Mouse (Mus musculus) hindbrain, embryonic 13.5 days (tissue): ENCODE measurements around the gene Cep250. TPM values are rescaled to one million over a fixed set of nuclear protein-coding genes. Genes with fewer than 3 reads are reported as not detected.

Source experiments
- ATAC-seq: fragments of 200-750 bp; cut with Nextera tagmentation; 2 replicates; pipeline ENCODE4 v1.8.0; 2017; ENCODE audit warnings: moderate TSS enrichment; ENCODE audit not compliant: low FRiP score
- H3K27ac ChIP-seq: fragments of 300-500 bp; sonication (generic); 2 replicates; pipeline ENCODE4 v1.5.1; 2015; ENCODE audit warnings: inconsistent platforms, mild to moderate bottlenecking, moderate library complexity
- H3K27me3 ChIP-seq: fragments of 300-500 bp; sonication (generic); 2 replicates; pipeline ENCODE4 v1.6.1; 2015; ENCODE audit warnings: mild to moderate bottlenecking, inconsistent platforms
- H3K36me3 ChIP-seq: fragments of 300-500 bp; sonication (generic); 2 replicates; pipeline ENCODE4 v1.6.1; 2015; ENCODE audit warnings: mild to moderate bottlenecking, inconsistent platforms
- H3K4me1 ChIP-seq: fragments of 300-500 bp; sonication (generic); replicated peaks from 2 replicates; pipeline ENCODE4 v1.6.1; 2015; ENCODE audit warnings: inconsistent platforms
- H3K4me2 ChIP-seq: fragments of 300-500 bp; sonication (generic); 2 replicates; pipeline ENCODE4 v1.6.1; 2015; ENCODE audit warnings: inconsistent platforms, mild to moderate bottlenecking, moderate library complexity
- H3K4me3 ChIP-seq: fragments of 300-500 bp; sonication (generic); 2 replicates; pipeline ENCODE4 v1.5.1; 2015; ENCODE audit warnings: mild to moderate bottlenecking, inconsistent platforms
- H3K9ac ChIP-seq: fragments of 300-500 bp; sonication (generic); 2 replicates; pipeline ENCODE4 v1.6.1; 2015; ENCODE audit warnings: mild to moderate bottlenecking, inconsistent platforms
- H3K9me3 ChIP-seq: fragments of 300-500 bp; sonication (generic); 2 replicates; pipeline ENCODE4 v1.6.1; 2016; ENCODE audit warnings: inconsistent platforms
- WGBS: fragments of 180-500 bp; shearing (Covaris S2); methylation state at CpG from one replicate; pipeline ENCODE4 v1.1.7; 2015; 5-methylcytosine and 5-hydroxymethylcytosine counted together
- polyA plus RNA-seq: library from polyadenylated mRNA; unstranded; fragments of >200 nt; fragmentation: Nextera tagmentation; extraction: Ambion mirVana; gene quantifications from 2 replicates; pipeline ENCODE4 v1.2.1, GENCODE M21; 2015

Cep250 gene
- polyA plus RNA-seq, 1 experiment from 2014 or later: 18.1 TPM

GRCm38 (mm10) chr2:155944685-155945084 is 11.6 kb upstream of the Cep250 start:
- peak overlapping the region; percentile 40; the same call in 1 of the 2 replicates for H3K27ac ChIP-seq
- no peak overlapping the region; the same call in 1 of the 2 replicates for H3K4me3 ChIP-seq
- H3K9me3 ChIP-seq: no peaks in the 10 kb centered on the region
- no peaks in the 10 kb centered on the region for H3K36me3 ChIP-seq
- WGBS: 82% methylated on average over 4 of the region's 4 CpGs
- H3K4me1 ChIP-seq: peaks cover 45% of the 10 kb centered on the region
- peaks cover 6% of the 10 kb centered on the region; the same call in 1 of the 2 replicates for H3K27me3 ChIP-seq
- peak overlapping the region; percentile 20; the same call in 1 of the 2 replicates for H3K9ac ChIP-seq
- peak overlapping the region; percentile 9; the same call in 1 of the 2 replicates for H3K4me2 ChIP-seq
- no peak for ATAC-seq

GRCm38 (mm10) chr2:155945124-155945523 is 11.1 kb upstream of the Cep250 start, which contains the start of gene Gdf5:
Gene Gdf5, minus strand, starts transcription at chr2:155945367.
- peak within 1 kb of the TSS; percentile 40 for H3K27ac ChIP-seq
- H3K27me3 ChIP-seq: peaks cover 6% of the 10 kb centered on the region; the same call in 1 of the 2 replicates
- H3K4me3 ChIP-seq: no peak within 1 kb of the TSS; the same call in 1 of the 2 replicates
- H3K36me3 ChIP-seq: no peaks in the 10 kb centered on the region
- H3K4me2 ChIP-seq: peak within 1 kb of the TSS; percentile 9; the same call in 1 of the 2 replicates
- no peak for ATAC-seq
- H3K9ac ChIP-seq: peak within 1 kb of the TSS; percentile 20; the same call in 1 of the 2 replicates
- H3K9me3 ChIP-seq: no peaks in the 10 kb centered on the region
- WGBS: 52% methylated on average over 13 of the region's 13 CpGs
- H3K4me1 ChIP-seq: peaks cover 50% of the 10 kb centered on the region

GRCm38 (mm10) chr2:155945580-155945979 is 10.7 kb upstream of the Cep250 start:
- H3K27me3 ChIP-seq: peaks cover 6% of the 10 kb centered on the region; the same call in 1 of the 2 replicates
- H3K4me2 ChIP-seq: no peak overlapping the region
- H3K9ac ChIP-seq: no peak overlapping the region
- no peaks in the 10 kb centered on the region for H3K9me3 ChIP-seq
- H3K4me1 ChIP-seq: peaks cover 51% of the 10 kb centered on the region
- ATAC-seq: no peak
- no peaks in the 10 kb centered on the region for H3K36me3 ChIP-seq
- 48% methylated on average over 5 of the region's 5 CpGs for WGBS
- peak overlapping the region; percentile 23; the same call in 1 of the 2 replicates for H3K27ac ChIP-seq
- H3K4me3 ChIP-seq: no peak overlapping the region

GRCm38 (mm10) chr2:155946069-155946468 is 10.2 kb upstream of the Cep250 start:
- no peak overlapping the region for H3K27ac ChIP-seq
- H3K9me3 ChIP-seq: no peaks in the 10 kb centered on the region
- ATAC-seq: no peak
- peaks cover 51% of the 10 kb centered on the region for H3K4me1 ChIP-seq
- H3K9ac ChIP-seq: no peak overlapping the region
- H3K4me2 ChIP-seq: no peak overlapping the region
- H3K27me3 ChIP-seq: peaks cover 6% of the 10 kb centered on the region; the same call in 1 of the 2 replicates
- no peak overlapping the region for H3K4me3 ChIP-seq
- no peaks in the 10 kb centered on the region for H3K36me3 ChIP-seq
- WGBS: under 1% methylated on average over 7 of the region's 7 CpGs

- Histone ChIP-seq H3K4me3 (no peak overlapping the region), H3K9me3 (no peaks in the 10 kb centered on the region), H3K4me2 (no peak overlapping the region), H3K27ac (no peak overlapping the region), H3K36me3 (no peaks in the 10 kb centered on the region), H3K27me3 (peaks cover 6% of the 10 kb centered on the region; the same call in 1 of the 2 replicates), H3K9ac (no peak overlapping the region), H3K4me1 (peaks cover 51% of the 10 kb centered on the region)
- 5% methylated on average over 4 of the region's 4 CpGs for WGBS
- no peak for ATAC-seq
Observed at GRCm38 (mm10) chr2:155946499-155946898, 9.8 kb upstream of the Cep250 start.

GRCm38 (mm10) chr2:155947390-155948002 is 8.8 kb upstream of the Cep250 start:
- no peaks in the 10 kb centered on the region for H3K36me3 ChIP-seq
- 64% methylated on average over 5 of the region's 5 CpGs for WGBS
- H3K4me1 ChIP-seq: peaks cover 51% of the 10 kb centered on the region
- no peak for ATAC-seq
- no peak overlapping the region for H3K27ac ChIP-seq
- H3K4me3 ChIP-seq: no peak overlapping the region
- H3K27me3 ChIP-seq: peaks cover 6% of the 10 kb centered on the region; the same call in 1 of the 2 replicates
- no peak overlapping the region for H3K9ac ChIP-seq
- no peaks in the 10 kb centered on the region for H3K9me3 ChIP-seq
- no peak overlapping the region for H3K4me2 ChIP-seq

GRCm38 (mm10) chr2:155949362-155949761 is 6.9 kb upstream of the Cep250 start:
- peak; percentile 59; the same call in 1 of the 2 replicates for ATAC-seq
- WGBS: 21% methylated on average over 6 of the region's 6 CpGs
- Histone ChIP-seq H3K4me3 (no peak overlapping the region), H3K27me3 (peaks cover 10% of the 10 kb centered on the region; the same call in 1 of the 2 replicates), H3K27ac (peak overlapping the region; percentile 30; the same call in 1 of the 2 replicates), H3K4me1 (peaks cover 37% of the 10 kb centered on the region), H3K9me3 (no peaks in the 10 kb centered on the region), H3K36me3 (no peaks in the 10 kb centered on the region), H3K4me2 (no peak overlapping the region), H3K9ac (no peak overlapping the region)

- Histone ChIP-seq H3K4me3 (no peak overlapping the region), H3K9ac (no peak overlapping the region), H3K4me2 (no peak overlapping the region), H3K36me3 (no peaks in the 10 kb centered on the region), H3K27me3 (peaks cover 10% of the 10 kb centered on the region), H3K9me3 (no peaks in the 10 kb centered on the region), H3K27ac (no peak overlapping the region), H3K4me1 (peaks cover 23% of the 10 kb centered on the region)
- no peak for ATAC-seq
Observed at GRCm38 (mm10) chr2:155952006-155952405, 4.3 kb upstream of the Cep250 start.

- no peak overlapping the region for H3K4me3 ChIP-seq
- H3K36me3 ChIP-seq: peaks cover 25% of the 10 kb centered on the region
- H3K4me1 ChIP-seq: peaks cover 22% of the 10 kb centered on the region
- H3K27me3 ChIP-seq: no peaks in the 10 kb centered on the region
- WGBS: 90% methylated on average over 5 of the region's 5 CpGs
- H3K27ac ChIP-seq: no peak overlapping the region
- no peaks in the 10 kb centered on the region for H3K9me3 ChIP-seq
- no peak overlapping the region for H3K9ac ChIP-seq
- no peak for ATAC-seq
- H3K4me2 ChIP-seq: no peak overlapping the region
Observed at GRCm38 (mm10) chr2:155959981-155960380, 3.7 kb downstream of the Cep250 start.

- WGBS: 70% methylated on average over 10 of the region's 10 CpGs
Observed at GRCm38 (mm10) chr2:155961862-155962261, 5.6 kb downstream of the Cep250 start.

GRCm38 (mm10) chr2:155962991-155963390 is 6.7 kb downstream of the Cep250 start:
- Histone ChIP-seq H3K4me1 (peaks cover 12% of the 10 kb centered on the region), H3K27me3 (no peaks in the 10 kb centered on the region), H3K9me3 (no peaks in the 10 kb centered on the region), H3K4me3 (no peak overlapping the region), H3K9ac (no peak overlapping the region), H3K36me3 (peaks cover 53% of the 10 kb centered on the region), H3K27ac (peak overlapping the region; percentile 60; the same call in 1 of the 2 replicates), H3K4me2 (no peak overlapping the region)
- WGBS: 28% methylated on average over 1 of the region's 1 CpGs
- no peak for ATAC-seq

More at GRCm38 (mm10) chr2:155961862-155962261, 5.6 kb downstream of the Cep250 start:
- ATAC-seq: no peak
- peaks cover 21% of the 10 kb centered on the region for H3K4me1 ChIP-seq
- H3K27me3 ChIP-seq: no peaks in the 10 kb centered on the region
- peak overlapping the region; percentile 35; the same call in 1 of the 2 replicates for H3K27ac ChIP-seq
- H3K4me2 ChIP-seq: no peak overlapping the region
- peaks cover 41% of the 10 kb centered on the region for H3K36me3 ChIP-seq
- peak overlapping the region; percentile 56; the same call in 1 of the 2 replicates for H3K9ac ChIP-seq
- no peaks in the 10 kb centered on the region for H3K9me3 ChIP-seq
- no peak overlapping the region for H3K4me3 ChIP-seq

- WGBS: 92% methylated on average over 6 of the region's 6 CpGs
- no peak for ATAC-seq
Observed at GRCm38 (mm10) chr2:155973348-155973747, 17.1 kb downstream of the Cep250 start.

More at GRCm38 (mm10) chr2:155973348-155973747, 17.1 kb downstream of the Cep250 start:
- Histone ChIP-seq H3K4me3 (no peak overlapping the region), H3K27ac (no peak overlapping the region), H3K27me3 (no peaks in the 10 kb centered on the region), H3K9ac (no peak overlapping the region), H3K9me3 (no peaks in the 10 kb centered on the region), H3K4me1 (no peaks in the 10 kb centered on the region), H3K4me2 (no peak overlapping the region), H3K36me3 (peaks cover 91% of the 10 kb centered on the region)
